Mouse (Mus musculus): ENCODE results near the gene Hmx1. TPM values are rescaled to one million over a fixed set of nuclear protein-coding genes. Genes with fewer than 3 reads are reported as not detected.

The Hmx1 gene
- not detected in 2 replicates for polyA plus RNA-seq (2015; fragmentation: Nextera tagmentation; extraction: Ambion mirVana)

GRCm38 (mm10) chr5:35388491-35389111, at the start of gene Hmx1:
Hmx1 (plus strand) TSS chr5:35389108.
- peaks cover 25% of the 10 kb centered on the region for H3K4me1 ChIP-seq
- no peak within 1 kb of the TSS for H3K27ac ChIP-seq
- H3K36me3 ChIP-seq (ENCODE audit: poor library complexity, severe bottlenecking): no peaks in the 10 kb centered on the region
- H3K9ac ChIP-seq: no peak within 1 kb of the TSS
- under 1% methylated on average over 63 of the region's 71 CpGs for WGBS
- peak within 1 kb of the TSS; percentile 71 for H3K4me2 ChIP-seq
- H3K27me3 ChIP-seq: peaks cover 100% of the 10 kb centered on the region
- no peaks in the 10 kb centered on the region for H3K9me3 ChIP-seq (replicated peaks)
- peak within 1 kb of the TSS; percentile 46 for H3K4me3 ChIP-seq
- peak; percentile 94 for ATAC-seq

GRCm38 (mm10) chr5:35345084-35345483, 43.8 kb upstream of the Hmx1 start:
- Histone ChIP-seq H3K4me1 (no peaks in the 10 kb centered on the region), H3K9me3 (replicated peaks) (no peaks in the 10 kb centered on the region), H3K9ac (no peak overlapping the region), H3K4me2 (no peak overlapping the region), H3K27me3 (0 out of 2 replicates have a peak, but pooled peaks cover 10% of the 10 kb centered on the region), H3K4me3 (no peak overlapping the region), H3K27ac (no peak overlapping the region), H3K36me3 (ENCODE audit: poor library complexity, severe bottlenecking) (no peaks in the 10 kb centered on the region)
- WGBS: 91% methylated on average over 3 of the region's 3 CpGs
- ATAC-seq: no peak

DNA sequence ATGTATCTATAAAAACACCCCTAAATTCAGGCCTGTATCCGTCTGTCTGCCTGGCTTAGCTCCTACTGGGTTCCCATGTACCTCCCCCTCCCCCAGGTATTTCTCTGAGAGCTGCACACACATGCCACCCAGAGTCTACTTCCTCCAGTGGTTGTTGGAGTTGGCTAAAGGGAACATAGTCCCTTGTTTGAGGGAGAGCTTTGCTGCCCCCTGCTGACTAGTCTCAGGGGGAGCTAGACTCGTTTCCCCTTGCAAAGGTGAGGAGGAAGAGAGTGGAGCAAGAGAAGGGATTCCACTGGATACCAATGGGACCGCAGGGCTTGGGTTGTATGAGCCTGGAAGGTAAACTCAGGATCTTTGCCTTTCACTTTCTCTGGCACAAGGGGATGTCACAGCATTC, 40.1 kb upstream of the Hmx1 start:
- no peaks in the 10 kb centered on the region for H3K36me3 ChIP-seq (ENCODE audit: poor library complexity, severe bottlenecking)

DNA sequence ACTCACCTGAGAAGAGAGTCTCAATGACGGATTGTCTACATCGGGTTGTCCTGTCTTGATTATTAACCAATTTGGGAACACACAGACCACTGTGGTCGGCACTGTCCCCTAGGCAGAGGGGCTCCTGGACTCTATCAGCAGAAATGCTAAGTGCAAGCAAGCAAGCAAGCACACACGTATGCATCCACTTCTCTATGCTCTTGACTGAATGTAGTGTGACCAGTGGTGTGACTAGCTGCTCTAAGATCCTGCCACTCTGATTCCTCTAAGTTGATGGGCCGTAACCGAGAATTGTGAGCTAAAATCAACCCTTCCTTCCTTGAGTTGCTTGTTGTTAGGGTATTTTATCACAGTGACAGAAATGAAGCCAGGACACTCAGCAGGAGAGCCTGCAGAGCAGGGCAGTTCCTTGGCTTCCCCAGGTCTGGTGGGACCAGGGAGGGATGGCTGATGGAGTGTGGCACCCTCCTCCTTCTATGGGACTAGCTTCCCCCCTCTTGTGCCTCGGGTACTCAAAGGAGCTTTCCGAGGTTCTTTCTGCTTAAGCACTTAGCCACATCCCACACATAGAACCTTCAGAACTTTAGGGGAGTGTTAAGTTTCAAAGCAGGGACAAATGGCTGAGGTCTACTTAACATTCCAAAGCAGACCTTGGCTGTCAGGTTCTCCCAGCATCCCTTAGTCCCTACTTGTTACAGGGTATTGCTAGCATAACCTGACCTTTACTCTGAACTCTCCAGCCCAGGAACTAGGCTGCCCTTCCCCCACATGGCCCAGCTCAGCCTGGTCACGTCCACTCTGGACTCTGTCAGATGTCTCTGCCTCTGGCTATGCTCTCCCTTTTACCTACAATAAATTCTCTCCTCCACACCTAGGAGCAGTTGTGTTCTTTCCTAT, 31.1 kb upstream of the Hmx1 start:
- Histone ChIP-seq H3K4me2 (no peak overlapping the region), H3K27me3 (peaks cover 9% of the 10 kb centered on the region; the same call in 1 of the 2 replicates), H3K27ac (no peak overlapping the region), H3K4me3 (no peak overlapping the region), H3K4me1 (no peaks in the 10 kb centered on the region), H3K36me3 (ENCODE audit: poor library complexity, severe bottlenecking) (no peaks in the 10 kb centered on the region), H3K9ac (no peak overlapping the region), H3K9me3 (replicated peaks) (no peaks in the 10 kb centered on the region)
- WGBS: 58% methylated on average over 9 of the region's 9 CpGs
- ATAC-seq: no peak

More for the DNA sequence above, 40.1 kb upstream of the Hmx1 start:
- Histone ChIP-seq H3K4me2 (no peak overlapping the region), H3K9me3 (replicated peaks) (no peaks in the 10 kb centered on the region), H3K27ac (no peak overlapping the region), H3K4me3 (no peak overlapping the region), H3K4me1 (no peaks in the 10 kb centered on the region), H3K27me3 (0 out of 2 replicates have a peak, but pooled peaks cover 7% of the 10 kb centered on the region), H3K9ac (no peak overlapping the region)
- WGBS: 14% methylated on average over 3 of the region's 3 CpGs
- peak; percentile 68 for ATAC-seq

- Histone ChIP-seq H3K4me1 (no peaks in the 10 kb centered on the region), H3K9ac (no peak overlapping the region), H3K9me3 (replicated peaks) (no peaks in the 10 kb centered on the region), H3K4me3 (no peak overlapping the region), H3K36me3 (ENCODE audit: poor library complexity, severe bottlenecking) (no peaks in the 10 kb centered on the region), H3K27ac (no peak overlapping the region), H3K27me3 (peaks cover 14% of the 10 kb centered on the region; the same call in 1 of the 2 replicates), H3K4me2 (no peak overlapping the region)
- ATAC-seq: peak; percentile 82
- 46% methylated on average over 8 of the region's 8 CpGs for WGBS
Observed at GRCm38 (mm10) chr5:35361570-35362284, 27.2 kb upstream of the Hmx1 start.

DNA sequence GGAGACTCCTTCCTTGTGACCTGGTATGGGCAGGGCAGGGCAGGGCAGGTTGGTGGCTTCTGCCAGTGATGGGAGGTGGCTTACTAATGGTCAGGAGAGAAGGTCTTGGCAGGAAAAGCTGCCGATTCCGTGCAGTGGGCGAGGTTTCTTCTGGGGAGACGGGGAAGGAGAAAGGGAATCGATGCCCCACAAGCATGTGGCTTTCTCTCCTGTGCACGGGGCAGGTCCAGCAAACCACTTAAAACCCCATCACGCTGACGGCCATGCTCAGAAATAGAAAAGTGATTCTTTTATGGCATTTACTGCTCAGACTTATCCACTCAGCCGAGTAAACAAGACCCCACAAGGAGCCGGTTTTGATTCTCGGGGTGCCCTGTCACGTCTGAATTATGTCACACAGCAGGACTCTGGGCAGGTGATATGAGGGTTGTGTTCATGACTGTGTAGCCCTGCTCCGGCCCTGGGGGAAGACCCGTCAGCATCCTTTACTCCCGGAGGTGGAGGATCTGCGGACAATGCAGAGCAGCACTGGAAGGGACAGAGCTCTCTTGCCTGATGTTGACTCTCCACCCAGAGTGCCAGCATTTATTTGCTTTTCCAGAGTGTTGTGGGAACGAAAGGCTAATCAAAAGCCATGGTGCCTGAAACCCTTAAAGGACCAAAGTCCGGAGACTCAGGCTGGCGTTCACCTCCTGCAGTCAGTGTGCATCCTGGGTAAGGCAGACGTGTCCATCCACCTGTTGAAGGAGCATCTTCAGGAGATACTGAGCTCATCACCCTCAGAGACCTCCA, 22.5 kb upstream of the Hmx1 start:
- ATAC-seq: no peak
- 78% methylated on average over 20 of the region's 20 CpGs for WGBS
- H3K9me3 ChIP-seq (replicated peaks): no peaks in the 10 kb centered on the region
- H3K4me1 ChIP-seq: no peaks in the 10 kb centered on the region
- no peaks in the 10 kb centered on the region for H3K36me3 ChIP-seq (ENCODE audit: poor library complexity, severe bottlenecking)
- H3K4me3 ChIP-seq: no peak overlapping the region
- H3K4me2 ChIP-seq: no peak overlapping the region
- H3K27me3 ChIP-seq: peaks cover 10% of the 10 kb centered on the region
- no peak overlapping the region for H3K9ac ChIP-seq
- no peak overlapping the region for H3K27ac ChIP-seq

- no peak overlapping the region for H3K9ac ChIP-seq
- H3K27ac ChIP-seq: no peak overlapping the region
- H3K9me3 ChIP-seq (replicated peaks): no peaks in the 10 kb centered on the region
- H3K36me3 ChIP-seq (ENCODE audit: poor library complexity, severe bottlenecking): no peaks in the 10 kb centered on the region
- peaks cover under 1% of the 10 kb centered on the region; the same call in 1 of the 2 replicates for H3K27me3 ChIP-seq
- no peak overlapping the region for H3K4me2 ChIP-seq
- H3K4me3 ChIP-seq: no peak overlapping the region
- 71% methylated on average over 6 of the region's 6 CpGs for WGBS
- no peak for ATAC-seq
- H3K4me1 ChIP-seq: no peaks in the 10 kb centered on the region
Observed at GRCm38 (mm10) chr5:35368916-35369315, 20.0 kb upstream of the Hmx1 start.

GRCm38 (mm10) chr5:35379066-35379465, 9.8 kb upstream of the Hmx1 start:
- Histone ChIP-seq H3K4me3 (no peak overlapping the region), H3K9me3 (replicated peaks) (no peaks in the 10 kb centered on the region), H3K9ac (no peak overlapping the region), H3K27me3 (peaks cover 89% of the 10 kb centered on the region), H3K27ac (no peak overlapping the region), H3K4me2 (no peak overlapping the region), H3K36me3 (ENCODE audit: poor library complexity, severe bottlenecking) (no peaks in the 10 kb centered on the region), H3K4me1 (no peaks in the 10 kb centered on the region)
- ATAC-seq: no peak
- WGBS: 59% methylated on average over 2 of the region's 2 CpGs

- H3K4me2 ChIP-seq: no peak overlapping the region
- no peaks in the 10 kb centered on the region for H3K4me1 ChIP-seq
- H3K9me3 ChIP-seq (replicated peaks): no peaks in the 10 kb centered on the region
- peaks cover 95% of the 10 kb centered on the region for H3K27me3 ChIP-seq
- WGBS: 2% methylated on average over 4 of the region's 4 CpGs
- no peak overlapping the region for H3K9ac ChIP-seq
- no peak for ATAC-seq
- no peaks in the 10 kb centered on the region for H3K36me3 ChIP-seq (ENCODE audit: poor library complexity, severe bottlenecking)
- no peak overlapping the region for H3K27ac ChIP-seq
- no peak overlapping the region for H3K4me3 ChIP-seq
Observed at GRCm38 (mm10) chr5:35379815-35380214, 9.1 kb upstream of the Hmx1 start.

DNA sequence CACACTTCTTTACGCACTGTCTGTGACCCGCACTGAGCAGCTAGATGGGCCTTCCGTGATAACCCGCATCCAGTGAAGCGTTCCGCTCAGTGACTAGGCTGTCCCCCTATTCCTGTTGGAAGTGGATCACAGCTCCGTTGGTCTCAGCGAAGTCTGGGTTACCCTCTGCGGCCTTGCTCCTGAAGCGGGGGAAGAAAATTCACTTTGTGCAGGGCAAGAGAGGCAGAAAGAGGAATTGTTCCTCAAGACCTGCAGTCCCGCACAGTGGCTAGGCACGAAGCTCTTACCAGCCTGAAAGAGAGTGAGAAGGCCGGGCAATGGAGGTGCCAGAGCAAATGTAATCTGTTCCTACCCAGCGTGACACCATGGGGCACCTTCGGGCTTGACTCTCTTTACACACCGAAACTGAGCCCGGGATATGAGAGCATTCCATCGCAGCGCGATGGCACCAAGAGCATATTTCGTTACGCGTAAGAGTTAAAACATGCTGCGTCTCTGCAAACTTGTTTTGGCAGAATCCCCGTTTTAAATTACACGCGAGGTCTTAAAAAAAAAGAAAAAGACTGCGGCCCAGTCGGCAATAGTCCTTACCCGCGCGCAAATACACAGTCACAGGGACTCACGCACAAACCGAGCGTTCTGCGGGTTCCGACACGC, 946 bp upstream of the Hmx1 start:
- no peak for ATAC-seq
- no peaks in the 10 kb centered on the region for H3K9me3 ChIP-seq (replicated peaks)
- H3K27me3 ChIP-seq: peaks cover 100% of the 10 kb centered on the region
- H3K27ac ChIP-seq: no peak overlapping the region
- peak overlapping the region; percentile 46 for H3K4me3 ChIP-seq
- H3K36me3 ChIP-seq (ENCODE audit: poor library complexity, severe bottlenecking): no peaks in the 10 kb centered on the region
- no peak overlapping the region for H3K9ac ChIP-seq
- 2% methylated on average over 38 of the region's 38 CpGs for WGBS
- H3K4me1 ChIP-seq: peaks cover 25% of the 10 kb centered on the region
- peak overlapping the region; percentile 71 for H3K4me2 ChIP-seq

GRCm38 (mm10) chr5:35389441-35389840, 533 bp downstream of the Hmx1 start:
- Histone ChIP-seq H3K4me1 (peaks cover 25% of the 10 kb centered on the region), H3K27ac (no peak overlapping the region), H3K9ac (no peak overlapping the region), H3K9me3 (replicated peaks) (no peaks in the 10 kb centered on the region), H3K4me3 (peak overlapping the region; percentile 46; the same call in 1 of the 2 replicates), H3K36me3 (ENCODE audit: poor library complexity, severe bottlenecking) (no peaks in the 10 kb centered on the region), H3K27me3 (peaks cover 100% of the 10 kb centered on the region), H3K4me2 (peak overlapping the region; percentile 71)
- no peak for ATAC-seq
- 3% methylated on average over 11 of the region's 11 CpGs for WGBS
